Mouse (Mus musculus): ENCODE measurements at regions not wholly inside any gene's neighbourhood (a gene's known extent, or its start where the extent isn't known, plus 50 kb on each side); places are given as distances from the start of the nearest gene placed in this dataset.

DNA sequence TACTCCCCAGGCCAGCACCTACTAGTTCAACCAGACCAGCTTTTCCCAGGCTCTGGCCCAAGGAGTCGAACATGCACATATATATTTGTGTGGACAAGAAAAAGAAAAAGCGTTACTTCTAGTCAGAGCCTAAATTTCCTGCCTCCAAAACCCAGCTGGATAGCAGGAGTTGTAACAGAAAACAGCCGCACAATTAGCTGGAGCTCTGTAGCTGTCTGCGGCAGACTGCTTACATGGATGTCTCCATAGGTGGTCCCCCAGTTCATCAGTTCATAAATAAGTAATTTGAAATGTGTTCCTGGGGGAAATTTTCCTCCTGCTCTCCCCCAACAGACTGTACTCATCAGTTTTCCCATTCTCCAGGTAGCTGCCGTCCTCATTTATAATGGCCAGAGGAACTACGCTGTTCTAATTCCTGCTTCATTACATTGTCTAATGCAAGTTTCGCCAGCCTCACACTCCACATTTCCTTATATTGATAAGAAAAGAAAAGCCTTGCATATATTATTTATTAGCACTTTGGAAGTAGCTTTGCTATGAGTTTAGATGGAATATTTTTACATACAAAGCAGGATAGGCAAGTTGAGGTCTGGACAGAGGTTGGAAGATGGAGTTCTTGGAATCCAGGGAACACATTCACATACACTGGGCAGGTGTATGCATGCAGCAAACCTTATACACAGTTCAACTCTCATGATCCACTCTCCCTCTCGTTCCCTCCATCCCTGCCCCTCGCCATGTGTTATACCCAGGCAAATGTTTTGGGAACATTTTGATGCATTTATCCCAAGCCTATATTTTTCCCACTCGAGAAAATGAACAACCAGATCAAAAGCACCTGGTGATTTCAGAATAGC, 337.2 kb upstream of the Clint1 start:
- TF ChIP-seq POLR2A (IDR thresholded peaks at IDR 0.05; ENCODE audit: insufficient read depth, low read depth, low read length) (no peak), CTCF (IDR thresholded peaks at IDR 0.05; ENCODE audit: insufficient read depth, low read depth, low read length) (no peak)
- H3K27ac ChIP-seq (ENCODE audit: insufficient read depth, low read depth, low read length): no peak overlapping the region
- no peaks in the 10 kb centered on the region for H3K4me1 ChIP-seq (ENCODE audit: control insufficient read depth, insufficient read depth, low read length)
- H3K4me3 ChIP-seq (ENCODE audit: insufficient read depth, low read depth, low read length): no peak overlapping the region
- 59% methylated on average over 10 of the region's 10 CpGs for WGBS

DNA sequence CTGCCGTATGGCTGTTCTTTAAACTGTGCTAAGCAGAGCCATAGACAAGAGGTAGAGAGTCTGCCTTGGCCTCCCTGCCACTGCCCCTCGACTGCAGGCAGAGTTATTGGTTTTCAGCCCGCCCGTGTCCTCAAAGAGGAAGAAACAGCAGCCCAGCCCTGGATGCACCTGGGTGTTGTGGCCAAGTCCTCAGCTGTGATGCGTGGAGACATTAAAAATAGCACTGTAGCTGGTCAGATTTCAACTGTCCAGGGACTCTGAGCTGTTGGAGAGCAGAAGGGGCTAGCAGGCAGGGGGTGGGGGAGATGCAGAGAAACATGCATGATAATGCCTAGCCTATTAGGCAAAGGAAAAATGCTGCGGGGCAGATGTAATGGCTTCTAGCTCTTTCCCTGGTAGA, 327.1 kb upstream of the Clint1 start:
- no peak overlapping the region for H3K4me3 ChIP-seq (ENCODE audit: insufficient read depth, low read depth, low read length)
- no peak for TF ChIP-seq POLR2A (IDR thresholded peaks at IDR 0.05; ENCODE audit: insufficient read depth, low read depth, low read length)
- TF ChIP-seq CTCF (IDR thresholded peaks at IDR 0.05; ENCODE audit: insufficient read depth, low read depth, low read length): no peak
- H3K27ac ChIP-seq (ENCODE audit: insufficient read depth, low read depth, low read length): no peak overlapping the region
- 82% methylated on average over 6 of the region's 6 CpGs for whole genome bisulfite sequencing
- no peaks in the 10 kb centered on the region for H3K4me1 ChIP-seq (ENCODE audit: control insufficient read depth, insufficient read depth, low read length)

DNA sequence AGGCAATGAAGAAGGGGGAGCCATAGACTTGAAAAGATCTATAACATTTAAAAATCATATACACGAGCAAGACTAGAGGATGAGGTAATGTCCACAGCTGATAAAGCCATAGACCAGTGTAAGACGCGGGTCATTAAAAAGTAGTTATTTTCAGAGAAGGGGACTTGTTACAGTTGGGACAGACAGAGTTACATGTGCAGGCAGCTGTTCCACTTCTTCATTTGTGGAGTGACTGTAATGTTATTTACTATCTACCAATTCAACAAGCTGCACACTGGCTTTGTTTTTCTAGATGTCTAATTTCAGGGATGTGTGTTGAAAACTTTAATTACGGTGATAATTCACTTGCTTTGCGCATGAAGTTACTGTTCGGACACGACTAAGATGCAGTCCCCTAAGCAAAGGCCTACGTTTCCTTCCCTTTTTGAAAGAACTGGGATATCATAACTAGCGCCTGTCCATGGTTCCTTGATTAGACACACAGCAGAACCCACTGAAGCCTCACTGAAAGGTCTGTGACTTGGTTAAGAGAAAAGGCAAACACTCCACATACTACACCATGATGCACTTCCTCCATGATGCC, 320.7 kb upstream of the Clint1 start:
- Histone ChIP-seq H3K4me3 (ENCODE audit: insufficient read depth, low read depth, low read length) (no peak overlapping the region), H3K4me1 (ENCODE audit: control insufficient read depth, insufficient read depth, low read length) (no peaks in the 10 kb centered on the region), H3K27ac (ENCODE audit: insufficient read depth, low read depth, low read length) (no peak overlapping the region)
- 91% methylated on average over 9 of the region's 9 CpGs for WGBS
- no peak for TF ChIP-seq CTCF (IDR thresholded peaks at IDR 0.05; ENCODE audit: insufficient read depth, low read depth, low read length)
- no peak for TF ChIP-seq POLR2A (IDR thresholded peaks at IDR 0.05; ENCODE audit: insufficient read depth, low read depth, low read length)

DNA sequence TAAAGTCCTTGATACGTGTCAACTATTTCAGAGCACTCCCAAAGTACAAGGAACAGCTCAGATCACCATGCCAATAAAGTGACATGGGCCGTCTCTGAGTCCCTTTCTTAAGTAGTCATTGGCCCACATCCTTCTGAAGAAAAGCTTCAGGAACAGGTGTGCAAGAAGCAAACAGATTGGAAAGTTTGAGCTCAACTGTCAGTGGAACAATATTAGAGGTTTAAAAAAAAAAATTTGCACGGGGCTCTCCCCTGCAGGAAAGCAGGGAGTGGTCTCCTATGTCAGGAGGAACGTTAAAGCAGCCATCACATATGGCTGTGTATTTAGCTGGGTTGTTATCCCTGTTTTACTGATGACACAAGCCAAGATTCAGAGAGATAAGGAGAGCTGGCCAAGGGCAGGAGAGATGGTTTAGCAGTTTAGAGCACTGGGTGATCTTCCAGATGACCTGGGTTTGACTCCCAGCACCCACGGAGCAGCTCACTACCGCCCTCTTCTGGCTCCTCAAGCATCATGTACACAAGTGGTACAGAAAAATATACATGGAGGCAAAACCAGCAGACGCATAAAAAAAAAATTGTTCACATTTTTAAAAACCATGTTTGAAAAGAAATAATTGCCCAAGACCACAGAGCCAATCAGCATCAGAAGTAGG, 318.3 kb upstream of the Clint1 start:
- TF ChIP-seq CTCF (IDR thresholded peaks at IDR 0.05; ENCODE audit: insufficient read depth, low read depth, low read length): no peak
- no peak for TF ChIP-seq POLR2A (IDR thresholded peaks at IDR 0.05; ENCODE audit: insufficient read depth, low read depth, low read length)
- Histone ChIP-seq H3K4me1 (ENCODE audit: control insufficient read depth, insufficient read depth, low read length) (no peaks in the 10 kb centered on the region), H3K27ac (ENCODE audit: insufficient read depth, low read depth, low read length) (no peak overlapping the region), H3K4me3 (ENCODE audit: insufficient read depth, low read depth, low read length) (no peak overlapping the region)
- 68% methylated on average over 7 of the region's 7 CpGs for WGBS

DNA sequence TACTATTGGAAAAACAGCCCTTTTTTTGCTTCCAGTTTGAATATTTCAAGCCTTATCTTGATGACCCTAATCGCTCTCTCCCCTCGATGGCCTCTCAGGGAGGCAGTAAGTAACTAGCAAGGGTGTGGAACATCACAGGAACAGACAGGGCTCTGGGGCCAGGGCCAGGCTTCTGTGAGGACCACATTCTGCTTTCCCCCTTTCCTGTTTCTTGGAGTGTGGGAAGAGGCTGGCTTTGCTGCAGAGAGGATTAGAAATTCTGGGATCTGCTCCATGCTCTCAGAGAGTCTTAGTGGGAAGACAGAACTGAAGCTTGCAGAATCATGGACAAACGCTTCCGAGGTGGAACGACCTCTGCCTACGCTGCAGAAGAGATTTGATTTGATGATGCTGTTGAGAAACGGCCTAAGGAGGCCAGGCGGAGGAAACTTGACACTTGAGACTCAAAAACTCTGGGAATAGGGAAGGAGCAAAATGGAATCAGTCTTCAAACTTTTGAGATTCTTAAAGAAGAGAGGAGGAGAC, 316.3 kb upstream of the Clint1 start:
- H3K4me1 ChIP-seq (ENCODE audit: control insufficient read depth, insufficient read depth, low read length): no peaks in the 10 kb centered on the region
- H3K4me3 ChIP-seq (ENCODE audit: insufficient read depth, low read depth, low read length): no peak overlapping the region
- TF ChIP-seq CTCF (IDR thresholded peaks at IDR 0.05; ENCODE audit: insufficient read depth, low read depth, low read length) (no peak), POLR2A (IDR thresholded peaks at IDR 0.05; ENCODE audit: insufficient read depth, low read depth, low read length) (no peak)
- WGBS: 82% methylated on average over 8 of the region's 8 CpGs
- H3K27ac ChIP-seq (ENCODE audit: insufficient read depth, low read depth, low read length): no peak overlapping the region

DNA sequence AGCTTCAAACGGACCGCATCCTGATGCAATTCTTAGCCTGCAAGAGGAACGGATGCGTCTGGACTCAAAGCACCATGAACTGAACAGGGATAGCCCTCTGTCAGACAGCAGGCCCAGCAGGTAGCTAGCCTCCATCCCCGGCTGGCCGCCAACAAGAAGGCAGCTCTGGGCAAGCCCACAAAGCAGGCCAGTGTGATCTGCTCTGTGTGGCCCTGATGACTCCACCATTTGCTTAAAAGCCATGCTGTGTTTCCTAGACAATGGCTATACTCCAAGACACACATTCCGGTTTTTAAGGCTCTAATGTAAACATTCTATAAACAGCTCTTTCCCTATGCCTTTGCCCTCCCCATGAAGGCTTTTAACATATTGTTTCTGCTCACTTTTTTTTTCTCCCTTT, 313.8 kb upstream of the Clint1 start:
- Histone ChIP-seq H3K4me3 (ENCODE audit: insufficient read depth, low read depth, low read length) (no peak overlapping the region), H3K4me1 (ENCODE audit: control insufficient read depth, insufficient read depth, low read length) (no peaks in the 10 kb centered on the region), H3K27ac (ENCODE audit: insufficient read depth, low read depth, low read length) (no peak overlapping the region)
- WGBS: 86% methylated on average over 7 of the region's 7 CpGs
- no peak for TF ChIP-seq POLR2A (IDR thresholded peaks at IDR 0.05; ENCODE audit: insufficient read depth, low read depth, low read length)
- no peak for TF ChIP-seq CTCF (IDR thresholded peaks at IDR 0.05; ENCODE audit: insufficient read depth, low read depth, low read length)

DNA sequence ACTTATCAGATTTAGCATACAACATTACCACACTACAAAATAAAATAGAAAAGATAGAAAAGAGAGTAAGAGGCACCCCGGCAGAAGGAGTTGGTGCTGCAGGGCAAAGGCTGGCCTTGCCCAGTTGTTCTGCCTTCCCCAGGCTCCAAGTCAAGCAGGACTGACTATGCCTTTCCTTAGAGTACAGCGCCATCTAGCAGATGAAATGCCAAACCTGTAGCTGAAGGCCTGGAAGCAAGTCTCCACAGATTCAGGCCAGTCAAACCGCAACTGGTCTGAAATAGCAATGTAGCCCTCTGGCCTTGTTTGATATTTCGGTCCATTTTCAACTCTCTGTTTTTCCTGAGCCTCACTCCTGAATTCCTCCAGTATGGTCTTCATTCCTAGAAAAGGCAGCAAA, 312.4 kb upstream of the Clint1 start:
- Histone ChIP-seq H3K27ac (ENCODE audit: insufficient read depth, low read depth, low read length) (no peak overlapping the region), H3K4me1 (ENCODE audit: control insufficient read depth, insufficient read depth, low read length) (no peaks in the 10 kb centered on the region), H3K4me3 (ENCODE audit: insufficient read depth, low read depth, low read length) (no peak overlapping the region)
- 31% methylated on average over 4 of the region's 4 CpGs for WGBS
- TF ChIP-seq POLR2A (IDR thresholded peaks at IDR 0.05; ENCODE audit: insufficient read depth, low read depth, low read length) (no peak), CTCF (IDR thresholded peaks at IDR 0.05; ENCODE audit: insufficient read depth, low read depth, low read length) (no peak)

DNA sequence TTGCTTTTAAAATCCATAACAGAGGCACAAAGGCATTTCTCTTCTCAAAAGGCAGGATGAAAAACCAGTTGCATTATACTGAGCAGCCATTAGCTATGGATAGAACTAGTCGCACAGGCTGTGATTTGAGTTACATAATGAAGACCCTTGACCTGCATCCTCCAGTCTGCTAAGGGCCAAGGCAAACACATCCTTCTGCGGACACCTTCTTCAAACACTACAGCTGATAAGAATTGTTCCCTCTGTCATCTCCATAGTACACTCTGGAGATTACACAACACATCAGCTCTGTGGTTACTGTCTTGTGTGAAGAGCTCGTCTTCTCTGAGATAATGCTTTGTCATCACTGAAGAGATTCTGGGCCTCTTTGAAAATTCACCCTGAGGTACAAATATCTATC, 307.3 kb upstream of the Clint1 start:
- H3K4me3 ChIP-seq (ENCODE audit: insufficient read depth, low read depth, low read length): no peak overlapping the region
- H3K27ac ChIP-seq (ENCODE audit: insufficient read depth, low read depth, low read length): no peak overlapping the region
- no peak for TF ChIP-seq POLR2A (IDR thresholded peaks at IDR 0.05; ENCODE audit: insufficient read depth, low read depth, low read length)
- no peak for TF ChIP-seq CTCF (IDR thresholded peaks at IDR 0.05; ENCODE audit: insufficient read depth, low read depth, low read length)
- WGBS: 97% methylated on average over 3 of the region's 3 CpGs
- no peaks in the 10 kb centered on the region for H3K4me1 ChIP-seq (ENCODE audit: control insufficient read depth, insufficient read depth, low read length)
